Comparison of ENCODE assay signal across 19 mouse cellular contexts in the genomic region with DNA sequence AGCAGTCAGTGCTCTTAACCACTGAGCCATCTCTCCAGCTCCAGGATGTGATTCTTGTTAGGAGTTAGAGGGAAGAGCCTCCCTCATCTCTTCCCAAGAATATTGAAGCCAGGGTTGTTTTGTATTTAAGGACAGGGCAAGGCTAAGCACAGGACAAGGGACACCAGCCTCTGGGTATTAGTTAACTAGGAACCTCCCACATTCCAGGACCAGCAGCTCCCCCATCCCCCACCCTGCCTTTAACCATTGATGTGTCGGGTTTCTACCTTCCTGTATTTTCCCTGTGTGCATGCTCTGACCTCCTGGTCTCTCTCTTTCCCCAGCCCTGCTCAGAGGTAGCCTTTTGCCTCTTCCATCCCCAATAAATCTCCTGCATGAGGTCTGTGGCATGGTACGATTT. TPM values are rescaled to one million over a fixed set of nuclear protein-coding genes. Genes with fewer than 3 reads are reported as not detected.
A peak's percentile ranks its signal among the peaks of the same experiment; 100 is the strongest.
DNase-seq lines count a peak whose midpoint lies in the region; ATAC-seq lines count a peak whose summit lies in the region.
"Had no signal": no experiment of that assay in that cellular context is flagged by ENCODE, and none has a peak within 500 bp of the region (broad histone marks: within the 10 kb centered on the region; RNA-seq: fewer than 3 reads in every experiment).

No protein-coding gene starts in this region.

- ATAC-seq in kidney, embryonic 14.5 days (ENCODE audit: low FRiP score, low TSS enrichment), result no peak
- ATAC-seq in midbrain, embryonic 14.5 days (ENCODE audit: low FRiP score, low TSS enrichment), result no peak
- ATAC-seq in hindbrain, embryonic 12.5 days (ENCODE audit: low FRiP score), result no peak
- no peak for ATAC-seq in heart, embryonic 11.5 days (replicated peaks; ENCODE audit: insufficient number of reproducible peaks, low FRiP score, low TSS enrichment)
- ATAC-seq: forebrain, embryonic 15.5 days had no signal

- H3K9ac ChIP-seq in kidney, embryonic 14.5 days (ENCODE audit: low read depth, low read length), result no peak overlapping the region
- no peak overlapping the region for H3K9ac ChIP-seq in midbrain, embryonic 14.5 days (replicated peaks; ENCODE audit: low read length)
- no peak overlapping the region for H3K9ac ChIP-seq in hindbrain, embryonic 12.5 days
- no peak overlapping the region for H3K9ac ChIP-seq in heart, embryonic 11.5 days (ENCODE audit: low read depth, low read length)
- H3K9ac ChIP-seq: forebrain, embryonic 15.5 days; heart, embryonic 13.5 days; liver, embryonic 15.5 days; neural tube, embryonic 13.5 days had no signal

- H3K4me3 ChIP-seq in kidney, embryonic 14.5 days (ENCODE audit: low read length), result no peak overlapping the region
- no peak overlapping the region for H3K4me3 ChIP-seq in midbrain, embryonic 14.5 days (replicated peaks; ENCODE audit: low read depth, low read length)
- no peak overlapping the region for H3K4me3 ChIP-seq in hindbrain, embryonic 12.5 days
- H3K4me3 ChIP-seq in heart, embryonic 11.5 days (ENCODE audit: low read depth, low read length), result no peak overlapping the region
- H3K4me3 ChIP-seq: erythroblast, embryonic 14.5 days; forebrain, embryonic 15.5 days; heart, embryonic 13.5 days; liver, embryonic 15.5 days; neural tube, embryonic 13.5 days had no signal

- H3K27ac ChIP-seq in kidney, embryonic 14.5 days (ENCODE audit: low read depth, low read length), result no peak overlapping the region
- H3K27ac ChIP-seq in midbrain, embryonic 14.5 days (replicated peaks; ENCODE audit: low read depth, low read length), result no peak overlapping the region
- H3K27ac ChIP-seq in hindbrain, embryonic 12.5 days, result no peak overlapping the region
- H3K27ac ChIP-seq in heart, embryonic 11.5 days (ENCODE audit: low read depth, low read length), result no peak overlapping the region
- H3K27ac ChIP-seq: forebrain, embryonic 15.5 days; heart, embryonic 13.5 days; liver, embryonic 15.5 days; neural tube, embryonic 13.5 days; stomach, postnatal 0 days had no signal

- H3K9me3 ChIP-seq in kidney, embryonic 14.5 days (ENCODE audit: control insufficient read depth, low read length), result no peaks in the 10 kb centered on the region
- H3K9me3 ChIP-seq in midbrain, embryonic 14.5 days (ENCODE audit: control insufficient read depth, low read length), result no peaks in the 10 kb centered on the region
- H3K9me3 ChIP-seq in hindbrain, embryonic 12.5 days (replicated peaks), result no peaks in the 10 kb centered on the region
- H3K9me3 ChIP-seq in heart, embryonic 11.5 days (replicated peaks; ENCODE audit: control insufficient read depth, low read length), result no peaks in the 10 kb centered on the region
- H3K9me3 ChIP-seq: forebrain, embryonic 15.5 days; heart, embryonic 13.5 days; liver, embryonic 15.5 days; neural tube, embryonic 13.5 days had no signal

- no peaks in the 10 kb centered on the region for H3K36me3 ChIP-seq in kidney, embryonic 14.5 days (ENCODE audit: control insufficient read depth, insufficient read depth, low read length)
- no peaks in the 10 kb centered on the region for H3K36me3 ChIP-seq in midbrain, embryonic 14.5 days (ENCODE audit: control insufficient read depth, insufficient read depth, low read length)
- H3K36me3 ChIP-seq in hindbrain, embryonic 12.5 days, result no peaks in the 10 kb centered on the region
- H3K36me3 ChIP-seq in heart, embryonic 11.5 days (ENCODE audit: control insufficient read depth, insufficient read depth, low read length), result no peaks in the 10 kb centered on the region
- H3K36me3 ChIP-seq: forebrain, embryonic 15.5 days; heart, embryonic 13.5 days; liver, embryonic 15.5 days; neural tube, embryonic 13.5 days had no signal

- 19% methylated on average over 2 of the region's 2 CpGs for WGBS in kidney, embryonic 14.5 days
- WGBS in midbrain, embryonic 14.5 days, result 52% methylated on average over 2 of the region's 2 CpGs
- WGBS in hindbrain, embryonic 12.5 days, result 48% methylated on average over 2 of the region's 2 CpGs
- WGBS in heart, embryonic 11.5 days (ENCODE audit: insufficient replicate concordance), result 53% methylated on average over 2 of the region's 2 CpGs

- H3K4me2 ChIP-seq in kidney, embryonic 14.5 days (replicated peaks; ENCODE audit: low read depth, low read length), result no peak overlapping the region
- H3K4me2 ChIP-seq in midbrain, embryonic 14.5 days (ENCODE audit: low read length), result no peak overlapping the region
- no peak overlapping the region for H3K4me2 ChIP-seq in hindbrain, embryonic 12.5 days (replicated peaks)
- no peak overlapping the region for H3K4me2 ChIP-seq in heart, embryonic 11.5 days
- H3K4me2 ChIP-seq: forebrain, embryonic 15.5 days; heart, embryonic 13.5 days; liver, embryonic 15.5 days; neural tube, embryonic 13.5 days had no signal

- DNase-seq in kidney, adult 11 months, result peak; percentile 65
- peak; percentile 85 for DNase-seq in kidney, adult 9 months
- peak; percentile 69 to 80 for DNase-seq in kidney, postnatal 4 days
- no peak for DNase-seq in midbrain, embryonic 14.5 days
- no peak for DNase-seq in testis, postnatal 14 days (ENCODE audit: low spot score)
- DNase-seq: adrenal gland, postnatal 10 days; cerebellum, adult 9-11 months; heart, postnatal 4 days; layer of hippocampus, postnatal 36 days; thymus, postnatal 25 days had no signal

- H3K27me3 ChIP-seq in kidney, embryonic 14.5 days (ENCODE audit: control insufficient read depth, insufficient read depth, low read length), result no peaks in the 10 kb centered on the region
- no peaks in the 10 kb centered on the region for H3K27me3 ChIP-seq in midbrain, embryonic 14.5 days (ENCODE audit: control insufficient read depth, insufficient read depth, low read length)
- no peaks in the 10 kb centered on the region for H3K27me3 ChIP-seq in hindbrain, embryonic 12.5 days
- no peaks in the 10 kb centered on the region for H3K27me3 ChIP-seq in heart, embryonic 11.5 days (ENCODE audit: control insufficient read depth, insufficient read depth, low read length)
- H3K27me3 ChIP-seq: forebrain, embryonic 15.5 days; heart, embryonic 13.5 days; liver, embryonic 15.5 days had no signal

- peaks cover 7% of the 10 kb centered on the region for H3K4me1 ChIP-seq in kidney, embryonic 14.5 days (ENCODE audit: control insufficient read depth, insufficient read depth, low read length)
- 0 out of 2 replicates have a peak, but pooled peaks cover 3% of the 10 kb centered on the region for H3K4me1 ChIP-seq in midbrain, embryonic 14.5 days (ENCODE audit: control insufficient read depth, insufficient read depth, low read length)
- H3K4me1 ChIP-seq in hindbrain, embryonic 12.5 days, result peaks cover 5% of the 10 kb centered on the region; the same call in 1 of the 2 replicates
- no peaks in the 10 kb centered on the region for H3K4me1 ChIP-seq in heart, embryonic 11.5 days (ENCODE audit: control insufficient read depth, insufficient read depth, low read length)
- H3K4me1 ChIP-seq: forebrain, embryonic 15.5 days; liver, embryonic 15.5 days had no signal

RNA-seq across cellular contexts. Expression of gene Slc16a9, which starts 56.3 kb away (rescaled TPM):
- polyA plus RNA-seq in kidney, embryonic 14.5 days (2014; fragmentation: Nextera tagmentation; extraction: Ambion mirVana), result 3.8 and 4.0 TPM in 2 replicates
- polyA plus RNA-seq in midbrain, embryonic 14.5 days (2014; fragmentation: Nextera tagmentation; extraction: Ambion mirVana), result 0.81 and 1.1 TPM in 2 replicates
- polyA plus RNA-seq in hindbrain, embryonic 12.5 days (2016; fragmentation: Nextera tagmentation; extraction: Ambion mirVana), result 1.3 and 1.4 TPM in 2 replicates
- 0.53 and 0.79 TPM in 2 replicates for polyA plus RNA-seq in heart, embryonic 11.5 days (2014; fragmentation: Nextera tagmentation; extraction: Ambion mirVana)
- polyA plus RNA-seq: erythroblast, embryonic 14.5 days had no signal

Comparison
In these comparisons a context has a peak if more than half of its experiments do, and no peak if none do; other contexts are left out.
1. DNase-seq: peak in kidney, adult 11 months (single experiment), kidney, adult 9 months (single experiment) and kidney, postnatal 4 days (2 of 2); none in midbrain, embryonic 14.5 days (single experiment) and testis, postnatal 14 days (single experiment).